Mouse (Mus musculus) spleen, adult 2 months (tissue): ENCODE results near the gene C5ar1. TPM values are rescaled to one million over a fixed set of nuclear protein-coding genes. Genes with fewer than 3 reads are reported as not detected.
A peak's percentile ranks its signal among the peaks of the same experiment; 100 is the strongest.

ENCODE experiments used
- DNase-seq, 2 experiments: peaks; one replicate each; pipeline versions ENCODE4 v3.0.0 to v3.0.0-alpha.2; 2012 to 2021; ENCODE audit warnings: low spot score in 2 of 2, low read depth in 1 of 2
- H3K27ac ChIP-seq: fragments of 200-500 bp; 2 replicates; pipeline ENCODE4 v1.5.1; 2012; ENCODE audit warnings: low read length, inconsistent platforms; ENCODE audit not compliant: insufficient read depth
- H3K27me3 ChIP-seq: fragments of 200-500 bp; 2 replicates; pipeline ENCODE4 v1.6.1; 2012; ENCODE audit warnings: mild to moderate bottlenecking, moderate library complexity, low read length, inconsistent platforms; ENCODE audit not compliant: control insufficient read depth, insufficient read depth
- H3K36me3 ChIP-seq: fragments of 200-500 bp; 2 replicates; pipeline ENCODE4 v1.6.1; 2012; ENCODE audit warnings: mild to moderate bottlenecking, low read length, inconsistent platforms; ENCODE audit not compliant: control insufficient read depth, insufficient read depth
- H3K4me1 ChIP-seq: fragments of 200-500 bp; 2 replicates; pipeline ENCODE4 v1.6.1; 2011; ENCODE audit warnings: inconsistent platforms; ENCODE audit not compliant: control insufficient read depth, insufficient read depth, insufficient read length
- H3K4me3 ChIP-seq: fragments of 200-500 bp; 2 replicates; pipeline ENCODE4 v1.5.1; 2011; ENCODE audit warnings: mild to moderate bottlenecking, inconsistent platforms; ENCODE audit not compliant: insufficient read depth, insufficient read length; ENCODE audit errors: extremely low read depth
- CTCF ChIP-seq: fragments of 200-500 bp; IDR thresholded peaks from 2 replicates; pipeline ENCODE4 v1.5.1; 2011; ENCODE audit warnings: mild to moderate bottlenecking, inconsistent platforms; ENCODE audit not compliant: insufficient read depth, insufficient read length, insufficient replicate concordance; ENCODE audit errors: extremely low read depth
- POLR2A ChIP-seq: fragments of 200-500 bp; IDR thresholded peaks from 2 replicates; pipeline ENCODE4 v1.6.1; 2011; ENCODE audit warnings: low read depth, low read length, inconsistent platforms
- WGBS: fragments of 180-500 bp; shearing (Covaris S2); methylation state at CpG from one replicate; pipeline ENCODE4 v1.1.7; 2018; 5-methylcytosine and 5-hydroxymethylcytosine counted together
- polyA plus RNA-seq: library from polyadenylated mRNA; depleted of rRNA; stranded (reverse); fragments of >200 nt; gene quantifications from 2 replicates; pipeline ENCODE4 v1.2.3, GENCODE M21; 2012; rRNA removed

Gene C5ar1
- polyA plus RNA-seq, 1 experiment, result 7.5 TPM

- 60% methylated on average over 7 of the region's 7 CpGs for WGBS
- peak overlapping the region; percentile 19 for H3K27ac ChIP-seq
- TF ChIP-seq POLR2A (no peak), CTCF (no peak)
- H3K36me3 ChIP-seq, result peaks cover 34% of the 10 kb centered on the region
- no peaks in the 10 kb centered on the region for H3K27me3 ChIP-seq
- H3K4me1 ChIP-seq, result peaks cover 6% of the 10 kb centered on the region; the same call in 1 of the 2 replicates
- H3K4me3 ChIP-seq, result no peak overlapping the region
- DNase-seq, result no peak
Measured at GRCm38 (mm10) chr7:16207076-16207475, 52.3 kb downstream of the C5ar1 start.

- H3K4me3 ChIP-seq, result no peak overlapping the region
- no peak for TF ChIP-seq POLR2A
- no peak for TF ChIP-seq CTCF
Measured at GRCm38 (mm10) chr7:16204791-16205190, 54.5 kb downstream of the C5ar1 start.

GRCm38 (mm10) chr7:16203505-16203903, 55.8 kb downstream of the C5ar1 start:
- Histone ChIP-seq H3K36me3 (peaks cover 30% of the 10 kb centered on the region), H3K27ac (no peak overlapping the region), H3K27me3 (no peaks in the 10 kb centered on the region), H3K4me1 (peaks cover 6% of the 10 kb centered on the region; the same call in 1 of the 2 replicates), H3K4me3 (no peak overlapping the region)
- WGBS, result 95% methylated on average over 13 of the region's 13 CpGs
- no peak for TF ChIP-seq POLR2A
- TF ChIP-seq CTCF, result no peak
- no peak for DNase-seq

More at GRCm38 (mm10) chr7:16204791-16205190, 54.5 kb downstream of the C5ar1 start:
- peaks cover 6% of the 10 kb centered on the region; the same call in 1 of the 2 replicates for H3K4me1 ChIP-seq
- DNase-seq, result no peak
- WGBS, result 54% methylated on average over 8 of the region's 9 CpGs
- H3K36me3 ChIP-seq, result peaks cover 28% of the 10 kb centered on the region
- no peaks in the 10 kb centered on the region for H3K27me3 ChIP-seq
- H3K27ac ChIP-seq, result no peak overlapping the region

GRCm38 (mm10) chr7:16202756-16203504, 56.4 kb downstream of the C5ar1 start:
- H3K4me3 ChIP-seq, result no peak overlapping the region
- H3K36me3 ChIP-seq, result peaks cover 31% of the 10 kb centered on the region
- TF ChIP-seq POLR2A (no peak), CTCF (no peak)
- no peak for DNase-seq
- H3K4me1 ChIP-seq, result peaks cover 6% of the 10 kb centered on the region; the same call in 1 of the 2 replicates
- no peaks in the 10 kb centered on the region for H3K27me3 ChIP-seq
- no peak overlapping the region for H3K27ac ChIP-seq
- WGBS, result 90% methylated on average over 15 of the region's 15 CpGs

- H3K4me3 ChIP-seq, result no peak overlapping the region
- peaks cover 29% of the 10 kb centered on the region for H3K36me3 ChIP-seq
- H3K4me1 ChIP-seq, result peaks cover 9% of the 10 kb centered on the region; the same call in 1 of the 2 replicates
- H3K27ac ChIP-seq, result no peak overlapping the region
- WGBS, result 21% methylated on average over 6 of the region's 6 CpGs
- no peak for DNase-seq
- TF ChIP-seq CTCF (no peak), POLR2A (no peak)
- H3K27me3 ChIP-seq, result no peaks in the 10 kb centered on the region
Measured at GRCm38 (mm10) chr7:16201136-16201535, 58.2 kb downstream of the C5ar1 start.

- Histone ChIP-seq H3K4me3 (no peak overlapping the region), H3K36me3 (peaks cover 17% of the 10 kb centered on the region), H3K27ac (no peak overlapping the region), H3K4me1 (peaks cover 8% of the 10 kb centered on the region; the same call in 1 of the 2 replicates), H3K27me3 (no peaks in the 10 kb centered on the region)
- no peak for DNase-seq
- WGBS, result 74% methylated on average over 11 of the region's 11 CpGs
- TF ChIP-seq POLR2A (no peak), CTCF (no peak)
Measured at GRCm38 (mm10) chr7:16198540-16198939, 60.8 kb downstream of the C5ar1 start.

GRCm38 (mm10) chr7:16197166-16197565, 62.2 kb downstream of the C5ar1 start:
- DNase-seq, result peak in 1 of 2 experiments; percentile 62
- H3K27ac ChIP-seq, result no peak overlapping the region
- peaks cover 14% of the 10 kb centered on the region; the same call in 1 of the 2 replicates for H3K4me1 ChIP-seq
- H3K36me3 ChIP-seq, result peaks cover 10% of the 10 kb centered on the region
- H3K27me3 ChIP-seq, result no peaks in the 10 kb centered on the region
- no peak overlapping the region for H3K4me3 ChIP-seq
- TF ChIP-seq POLR2A (no peak), CTCF (no peak)
- WGBS, result 38% methylated on average over 5 of the region's 5 CpGs

Other genes starting within 250 kb of the C5ar1 start
- 40.4 and 50.6 TPM in 2 replicates for gene Bicra, start 211.6 kb downstream of the C5ar1 start, polyA plus RNA-seq
- gene Zfp541, start 197.7 kb downstream of the C5ar1 start, polyA plus RNA-seq, result 0.02 and 0.05 TPM in 2 replicates
- gene Napa, start 161.1 kb downstream of the C5ar1 start, polyA plus RNA-seq, result 150 and 151 TPM in 2 replicates
- gene Kptn, start 139.6 kb downstream of the C5ar1 start, polyA plus RNA-seq, result 23.2 and 25.8 TPM in 2 replicates
- gene Slc8a2, start 129.7 kb downstream of the C5ar1 start, polyA plus RNA-seq, result 1.2 and 2.5 TPM in 2 replicates
- gene Meis3, start 84.5 kb downstream of the C5ar1 start, polyA plus RNA-seq, result 21.9 and 28.7 TPM in 2 replicates
- gene Dhx34, start 37.5 kb downstream of the C5ar1 start, polyA plus RNA-seq, result 49.3 and 63.1 TPM in 2 replicates
- gene C5ar2, start 15.4 kb downstream of the C5ar1 start, polyA plus RNA-seq, result 1.8 and 4.0 TPM in 2 replicates
- gene Inafm1, start 14.1 kb upstream of the C5ar1 start, polyA plus RNA-seq, result 33.7 and 53.6 TPM in 2 replicates
- 32.4 and 33.3 TPM in 2 replicates for gene Ccdc9, start 27.3 kb upstream of the C5ar1 start, polyA plus RNA-seq
- gene Bbc3, start 48.9 kb upstream of the C5ar1 start, polyA plus RNA-seq, result 22.9 and 45.7 TPM in 2 replicates
- gene Sae1, start 128.3 kb upstream of the C5ar1 start, polyA plus RNA-seq, result 16.7 and 20.7 TPM in 2 replicates
- 47.2 and 57.2 TPM in 2 replicates for gene Zc3h4, start 141.4 kb upstream of the C5ar1 start, polyA plus RNA-seq
- 118 and 170 TPM in 2 replicates for gene Tmem160, start 193.2 kb upstream of the C5ar1 start, polyA plus RNA-seq
- gene Npas1, start 218.2 kb upstream of the C5ar1 start, polyA plus RNA-seq, result not detected in 2 replicates